Mouse (Mus musculus) MEL-GATA-1-ER (cell line): ENCODE results near the gene Jmjd8.
"Not testable (repeated sequence)": the region's sequence is repeated elsewhere in the genome, so short reads cannot be mapped to it uniquely, and the experiment has no call there.

ENCODE experiments used
- DNase-seq: peaks from one replicate; pipeline ENCODE4 v3.0.0-alpha.2; 2012; ENCODE audit warnings: low read depth; ENCODE audit errors: extremely low read depth

Gene Jmjd8

DNA sequence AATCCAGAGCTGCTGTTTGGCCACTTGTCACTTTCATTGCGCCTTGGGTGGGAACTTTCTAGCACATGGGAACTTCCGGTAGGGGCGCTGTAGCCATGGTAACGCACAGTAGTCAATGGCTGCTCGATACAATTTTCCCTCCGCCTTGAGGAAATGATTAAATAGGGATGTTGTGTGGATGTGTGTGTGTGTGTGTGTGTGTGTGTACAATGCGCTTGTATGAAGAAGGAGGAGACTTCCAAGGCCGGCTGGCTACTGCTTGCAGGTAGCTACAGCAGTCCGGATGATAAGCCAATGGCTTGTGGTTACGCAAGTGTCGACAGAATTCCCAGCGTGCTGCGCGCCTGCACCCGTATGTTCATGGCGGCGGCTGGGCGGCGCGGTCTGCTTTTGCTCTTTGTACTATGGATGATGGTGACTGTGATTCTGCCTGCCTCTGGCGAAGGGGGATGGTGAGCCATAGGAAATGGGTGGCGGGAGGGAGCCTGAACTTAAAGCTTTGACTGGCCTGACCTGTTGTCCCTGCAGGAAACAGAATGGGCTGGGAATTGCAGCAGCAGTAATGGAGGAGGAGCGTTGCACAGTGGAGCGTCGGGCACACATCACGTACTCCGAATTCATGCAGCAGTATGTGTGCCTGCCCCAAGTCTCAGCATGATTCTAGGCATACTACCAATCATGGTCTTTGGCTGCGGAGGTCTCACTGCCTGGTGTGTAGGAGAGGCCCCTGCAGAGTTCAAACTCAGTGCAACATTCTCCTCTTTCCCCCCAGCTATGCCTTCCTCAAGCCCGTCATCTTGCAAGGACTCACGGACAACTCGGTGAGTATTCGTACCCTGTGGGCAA is at the start of gene Jmjd8:
Gene Jmjd8 (plus strand): TSS at position 156 of the 846 bp plus-strand sequence.
- DNase-seq, result no peak

DNA sequence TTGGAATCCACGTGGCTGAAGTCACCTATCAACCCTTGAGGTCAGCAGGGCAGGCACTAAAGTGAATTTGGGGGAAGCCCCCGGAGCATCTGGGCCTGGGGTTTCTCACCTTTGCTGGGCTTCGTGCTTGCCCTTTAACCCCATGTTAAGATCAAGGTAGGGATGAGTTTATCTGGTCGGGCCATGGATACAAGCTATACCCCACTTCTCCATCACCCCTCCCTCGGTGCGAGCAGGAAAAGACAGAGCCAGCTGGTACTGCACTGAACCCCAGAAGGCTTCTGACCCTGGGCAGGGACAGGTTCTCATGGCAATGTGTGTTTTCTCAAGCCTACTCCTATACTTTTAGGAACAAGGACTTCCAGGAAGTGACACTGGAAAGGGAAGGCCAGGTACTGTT is 47.3 kb upstream of the Jmjd8 start:
- DNase-seq, result no peak

DNA sequence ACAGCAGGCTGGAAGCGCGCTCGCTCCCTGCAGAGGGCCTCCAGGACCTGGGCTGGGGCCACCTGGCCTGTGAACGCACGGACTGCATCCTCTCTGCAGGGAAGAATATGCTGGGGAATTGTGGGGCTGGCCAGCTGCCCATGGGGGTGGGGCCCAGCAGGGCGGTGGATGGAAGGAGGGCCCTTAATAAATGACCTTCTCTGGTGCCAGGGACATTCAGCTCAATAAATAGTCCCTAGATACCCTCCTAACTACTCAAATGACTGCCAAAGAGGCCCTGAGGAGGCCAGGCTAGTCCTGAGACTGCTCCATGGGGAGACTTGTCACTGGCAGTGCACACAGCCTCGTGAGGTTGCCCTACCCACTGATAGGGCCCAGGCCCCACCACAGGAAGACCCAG is 45.6 kb upstream of the Jmjd8 start:
- DNase-seq, result no peak

DNA sequence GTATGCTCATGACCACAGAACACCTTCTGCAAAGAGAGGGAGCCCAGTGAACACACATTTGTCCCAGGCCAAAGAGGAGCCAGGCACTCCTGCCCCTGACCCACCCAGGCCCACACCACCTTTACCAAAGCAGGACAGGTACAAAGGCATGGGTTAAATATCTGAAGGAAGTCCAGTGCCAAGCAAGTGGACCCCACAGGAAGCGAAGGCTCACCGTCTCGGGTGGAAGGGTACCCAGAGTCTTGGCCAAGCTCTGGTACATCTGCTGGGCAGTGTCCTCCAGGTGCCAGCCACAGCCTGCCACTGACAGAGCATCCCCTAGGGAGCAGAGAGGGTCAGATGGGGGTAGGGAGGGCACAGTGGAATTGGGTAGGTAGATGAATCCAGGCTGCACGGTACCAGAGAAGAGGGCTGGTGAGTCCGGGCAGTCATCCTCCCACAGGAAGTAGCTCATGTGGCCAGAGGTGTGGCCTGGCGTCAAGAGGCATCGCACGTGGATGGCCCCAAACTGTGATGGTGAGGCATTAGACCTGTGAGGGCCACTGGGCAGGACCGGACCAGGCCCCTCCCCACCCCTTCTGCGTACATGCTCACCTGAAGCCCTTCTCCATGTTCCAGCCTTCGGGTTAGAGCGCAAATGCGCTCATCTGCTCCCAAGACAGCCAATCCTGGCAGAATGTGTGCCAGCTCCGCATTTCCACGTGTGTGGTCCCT is 44.6 kb upstream of the Jmjd8 start:
- no peak for DNase-seq

DNA sequence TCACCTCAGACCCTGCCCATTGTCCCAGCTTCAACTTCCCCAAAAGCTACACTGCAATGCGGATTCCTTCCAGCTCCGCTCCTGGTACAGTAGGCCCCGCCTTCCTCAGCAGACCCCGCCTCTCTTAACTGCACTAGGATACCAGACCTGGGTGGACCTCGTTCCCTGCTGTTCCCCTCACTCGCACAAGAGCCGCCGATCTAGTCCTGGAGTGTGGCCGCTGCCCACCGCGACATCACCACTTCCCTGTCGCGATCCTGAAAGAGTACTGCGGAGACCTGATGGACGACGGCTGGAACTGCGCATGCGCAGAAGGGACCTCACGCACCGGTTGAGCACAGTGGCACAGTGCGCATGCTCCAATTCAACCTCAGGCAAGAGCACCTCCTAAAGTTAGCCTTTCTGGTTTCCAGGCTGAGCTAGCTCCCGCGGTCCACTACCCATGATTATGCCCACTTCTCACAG is 43.4 kb upstream of the Jmjd8 start, which contains the start of gene Haghl:
Gene Haghl (minus strand): TSS at position 393 of the 465 bp plus-strand sequence.
- peak; percentile 89 for DNase-seq

DNA sequence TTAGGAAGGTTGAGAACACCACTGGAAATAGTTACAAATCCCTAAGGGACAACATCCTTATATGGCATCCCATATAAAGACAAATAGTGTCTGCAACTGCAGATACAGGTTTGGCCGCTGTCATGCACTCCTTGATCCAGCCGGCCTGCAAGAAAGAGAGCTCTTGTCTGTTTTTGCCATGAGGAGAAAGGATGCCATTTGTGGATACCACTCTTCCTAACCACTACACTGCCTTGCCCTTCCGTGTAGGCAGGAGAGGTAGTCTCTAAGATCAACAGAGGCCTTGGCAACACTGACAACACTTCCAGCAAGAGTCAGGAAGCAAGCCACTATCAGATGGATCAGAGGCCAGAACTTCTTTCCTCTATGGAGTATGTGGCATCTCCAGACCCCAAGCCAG is 42.4 kb upstream of the Jmjd8 start, which contains the start of gene Ccdc78:
Gene Ccdc78 (plus strand): TSS at position 301 of the 400 bp plus-strand sequence.
- no peak for DNase-seq

DNA sequence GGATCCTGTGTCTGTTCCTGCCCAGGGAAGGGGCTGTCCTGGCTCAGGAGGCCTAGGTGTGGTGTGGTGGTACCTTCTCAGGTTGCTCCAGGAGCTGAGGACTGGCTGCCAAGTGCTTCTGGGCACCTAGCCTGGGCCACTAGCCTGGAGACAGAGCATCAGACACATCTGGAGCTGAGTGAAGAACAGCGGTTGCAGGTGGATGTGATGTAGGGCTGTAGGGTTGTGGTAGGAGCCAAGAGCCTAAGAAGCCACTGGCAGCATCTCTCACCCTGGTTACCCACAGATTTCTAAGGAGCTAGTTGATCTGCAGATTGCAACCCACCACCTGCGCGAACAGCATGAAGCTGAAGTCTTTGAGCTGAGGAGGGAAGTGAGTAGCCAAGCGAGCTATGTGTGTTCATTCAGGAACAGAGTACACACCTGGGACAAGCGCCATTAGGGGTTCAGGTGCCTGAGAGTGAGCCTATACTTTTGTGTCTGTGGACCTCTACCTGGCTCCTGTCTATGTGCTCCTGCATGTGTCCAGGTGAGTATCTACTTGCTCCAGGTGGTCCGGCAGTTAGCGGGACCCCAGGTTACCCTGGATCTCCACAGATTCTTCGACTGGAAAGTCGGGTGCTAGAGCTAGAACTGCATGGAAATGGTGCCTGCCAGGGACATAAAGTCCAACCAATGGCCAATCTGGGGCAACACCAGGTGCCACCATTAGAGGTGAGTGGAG is 41.7 kb upstream of the Jmjd8 start:
- no peak for DNase-seq

DNA sequence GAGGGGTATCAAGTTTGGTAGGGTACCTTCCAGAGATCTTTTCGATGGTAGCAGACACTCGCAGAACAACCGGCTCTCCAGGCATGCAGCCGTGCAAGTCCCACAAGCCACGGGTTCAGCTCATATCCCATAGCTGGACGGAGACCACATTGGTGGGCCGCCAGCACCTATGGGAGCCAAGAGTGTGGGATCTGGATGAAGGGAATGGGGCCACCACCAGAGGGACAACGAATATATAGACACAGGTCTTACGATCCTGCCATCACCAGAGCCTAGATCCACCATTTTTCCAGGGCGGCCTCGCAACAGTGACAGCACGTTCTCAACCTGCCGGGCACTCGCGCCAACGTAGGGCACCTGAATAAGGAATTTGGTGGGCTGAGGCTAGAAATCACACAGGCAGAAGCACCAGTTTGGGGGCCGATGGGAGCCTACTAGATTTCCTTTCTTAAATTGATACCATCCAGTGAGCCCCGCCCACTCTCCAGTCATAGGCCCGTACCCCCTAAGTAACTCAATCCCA is 37.3 kb upstream of the Jmjd8 start:
- no peak for DNase-seq

DNA sequence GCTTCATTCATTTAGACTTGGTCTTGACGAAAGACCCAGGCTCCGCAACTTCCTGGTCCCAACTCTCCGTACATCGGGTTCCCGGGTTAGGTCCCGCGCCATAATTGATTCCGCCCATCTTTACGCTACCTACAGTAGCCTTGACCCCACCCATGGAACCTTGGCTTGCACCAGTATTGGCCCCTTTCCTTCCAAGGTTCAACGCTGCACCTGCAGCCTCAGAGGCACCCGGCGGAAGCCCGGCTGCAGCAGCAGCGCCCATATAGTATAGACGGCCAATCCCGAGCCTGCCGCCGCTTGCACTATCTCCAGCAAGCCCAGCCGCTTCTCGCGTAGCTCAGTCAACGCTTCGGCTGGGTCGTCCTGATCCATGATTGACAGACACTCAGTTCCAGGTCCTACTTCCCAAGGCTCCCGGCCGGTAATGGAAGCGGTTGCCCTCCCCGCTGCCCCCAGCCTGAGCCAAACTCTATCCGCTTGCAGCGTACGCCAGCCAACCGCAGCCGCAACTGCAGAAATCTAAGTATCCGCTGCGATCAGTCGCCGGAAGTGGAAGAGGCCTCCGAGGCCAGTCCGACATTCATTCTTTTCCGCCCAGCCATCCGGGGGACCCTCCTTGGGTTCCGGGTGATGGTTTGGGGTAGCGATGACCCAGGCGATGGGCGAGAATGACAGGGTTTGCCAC is 36.7 kb upstream of the Jmjd8 start:
- DNase-seq, result peak; percentile 76

DNA sequence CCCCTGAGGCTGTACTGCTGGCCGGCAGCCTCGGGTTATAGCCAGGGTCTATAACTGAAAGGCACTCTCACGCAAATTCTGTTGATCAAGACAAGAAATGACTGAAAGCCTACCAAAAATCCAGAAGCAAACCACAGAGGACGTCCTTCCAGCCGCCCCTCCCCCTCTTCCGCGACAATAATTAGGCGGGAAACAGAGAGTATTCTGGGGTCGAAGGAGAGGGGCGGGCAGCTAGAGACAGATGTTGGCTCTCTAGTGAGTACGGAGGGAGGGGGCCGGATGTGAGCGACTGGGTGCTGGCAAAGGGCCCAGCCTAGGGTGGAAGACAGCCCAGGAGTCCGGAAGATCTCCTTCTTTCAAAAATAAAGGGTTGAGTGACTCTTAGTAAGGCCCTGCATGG is 36.1 kb upstream of the Jmjd8 start, which contains the start of gene Fam173a:
Gene Fam173a (minus strand): TSS at position 287 of the 400 bp plus-strand sequence.
- DNase-seq, result peak; percentile 82

DNA sequence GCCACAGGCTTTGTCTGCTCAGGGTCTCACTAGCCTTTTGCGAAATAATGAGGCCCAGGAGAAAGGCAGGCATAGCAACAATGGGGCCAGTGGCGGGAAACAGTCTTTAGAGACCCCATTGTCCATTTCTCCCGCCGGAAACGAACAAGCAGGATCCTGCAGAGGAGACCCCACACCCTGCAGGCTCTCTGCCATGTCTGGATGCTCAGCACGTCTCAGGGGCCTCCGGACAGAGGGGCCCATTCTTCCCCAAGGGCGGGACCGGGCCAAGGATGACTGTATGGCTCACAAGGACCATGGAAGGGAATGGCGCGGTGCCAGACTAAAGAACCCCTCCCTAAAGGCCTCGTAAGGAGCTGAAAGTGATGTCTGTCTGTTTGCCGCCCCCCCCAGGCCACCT is 34.5 kb upstream of the Jmjd8 start:
- DNase-seq, result no peak

DNA sequence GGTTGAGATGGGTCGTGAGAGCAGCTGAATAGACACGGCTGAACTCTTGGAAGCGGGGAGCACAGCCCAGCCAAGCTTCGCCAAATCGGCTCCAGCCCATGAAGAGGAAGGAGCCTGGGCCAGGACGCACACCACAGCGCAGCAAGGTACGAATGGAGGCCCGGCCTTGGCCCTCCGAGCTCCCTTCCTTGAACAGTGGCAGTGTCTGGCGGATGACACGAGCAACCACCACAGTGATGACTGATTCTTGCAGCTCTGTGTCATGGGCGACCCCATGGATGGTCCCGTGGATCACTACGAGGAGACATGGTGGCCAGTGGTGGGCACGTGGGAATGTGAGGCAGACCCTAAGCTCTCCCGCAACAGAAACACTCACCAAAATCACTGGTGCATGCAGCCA is 33.7 kb upstream of the Jmjd8 start:
- DNase-seq, result no peak

DNA sequence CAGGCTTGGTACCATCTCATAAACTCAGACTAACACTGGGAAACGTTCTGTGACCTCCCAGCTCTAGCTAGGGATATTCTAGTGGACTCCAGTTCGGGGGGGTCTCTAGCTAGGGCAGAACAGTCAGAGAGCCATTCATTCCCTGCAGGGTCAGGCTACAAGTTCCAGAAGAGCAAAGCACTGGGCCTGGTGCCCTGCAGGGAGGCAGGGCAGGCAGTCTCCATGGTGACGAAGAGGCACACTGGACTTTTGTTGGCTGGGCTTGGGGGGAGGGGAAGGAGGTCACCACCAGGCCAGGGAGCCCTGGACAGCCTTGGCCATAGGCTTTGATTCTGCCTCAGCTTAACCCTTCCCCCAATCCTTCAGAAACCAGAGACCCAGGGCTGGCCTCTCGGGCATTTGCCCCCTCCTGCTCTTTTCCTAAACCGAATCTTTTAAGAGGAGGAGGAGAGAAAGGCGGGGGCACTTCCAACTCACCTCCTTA is 33.0 kb upstream of the Jmjd8 start, which contains the start of gene AC134908.4:
Gene AC134908.4 (minus strand): TSS at position 51 of the 484 bp plus-strand sequence.
- no peak for DNase-seq

DNA sequence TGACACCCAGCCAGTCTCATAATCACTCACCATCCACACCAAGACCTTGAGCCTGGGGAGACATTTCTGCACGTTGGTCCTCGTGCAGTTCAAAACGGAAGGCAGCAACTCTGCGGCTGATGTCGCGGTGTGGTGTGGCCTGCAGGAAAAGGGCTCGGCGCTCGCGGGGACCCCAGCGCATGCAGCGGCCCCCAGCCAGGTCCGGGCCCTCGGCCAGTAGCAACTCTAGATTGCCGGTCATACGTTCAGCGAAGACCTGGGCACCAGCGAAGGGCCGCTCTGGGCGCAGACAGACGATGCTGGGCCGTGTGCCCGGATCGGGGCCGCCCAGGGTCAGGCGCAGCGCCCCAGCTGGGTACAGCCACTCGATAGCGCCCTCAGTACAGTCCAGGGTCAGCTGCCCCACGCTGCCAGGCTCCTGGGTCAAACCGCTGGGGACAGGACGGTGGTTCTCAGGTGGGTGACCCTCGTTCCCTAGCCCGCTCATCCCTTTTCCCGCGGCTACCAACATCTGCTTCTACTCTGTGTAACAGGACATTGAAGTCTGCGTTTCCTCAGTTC is 32.4 kb upstream of the Jmjd8 start:
- no peak for DNase-seq

DNA sequence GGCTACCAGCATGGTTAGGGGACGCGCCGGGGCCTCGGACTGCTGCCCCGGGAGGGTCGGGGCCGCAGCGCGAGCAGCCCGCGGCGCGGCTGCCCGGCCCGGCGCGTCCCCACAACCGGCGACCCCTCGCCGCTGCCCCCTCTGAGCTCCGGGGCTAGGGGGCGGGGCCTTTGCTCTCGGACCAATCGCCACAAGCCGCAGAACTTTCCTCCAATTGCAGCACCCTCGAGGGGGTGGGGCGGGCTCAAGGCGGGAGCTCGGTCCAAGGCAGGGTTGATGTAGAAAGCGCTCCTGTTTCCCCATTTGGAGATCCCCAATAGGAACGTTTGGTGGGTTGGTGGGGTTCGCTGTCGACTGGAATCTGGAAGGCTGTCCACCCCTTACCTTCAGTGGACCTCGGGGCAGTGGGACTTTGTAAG is 31.7 kb upstream of the Jmjd8 start, which contains the start of gene Metrn:
Gene Metrn (minus strand): TSS at position 186 of the 419 bp plus-strand sequence.
- DNase-seq, result peak; percentile 81

DNA sequence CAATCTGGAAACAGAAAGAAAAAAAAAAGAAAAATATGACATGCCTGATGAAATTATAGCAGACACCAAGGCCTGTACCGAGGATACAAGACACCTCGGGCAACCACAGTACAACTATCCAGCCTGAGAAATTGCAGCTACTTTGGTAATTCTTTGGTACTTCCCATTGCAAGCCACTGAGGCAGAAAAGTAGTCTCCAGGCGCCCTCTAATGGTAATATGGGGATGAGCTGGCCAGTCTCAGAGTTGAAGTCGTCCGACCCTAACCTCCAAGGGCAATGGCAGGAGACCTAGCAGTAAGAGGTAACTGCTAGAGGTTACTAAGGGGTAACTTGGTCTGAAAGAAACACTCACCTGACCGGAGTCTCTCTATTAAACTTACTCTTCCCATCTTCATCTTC is 27.6 kb upstream of the Jmjd8 start:
- peak; percentile 59 for DNase-seq

DNA sequence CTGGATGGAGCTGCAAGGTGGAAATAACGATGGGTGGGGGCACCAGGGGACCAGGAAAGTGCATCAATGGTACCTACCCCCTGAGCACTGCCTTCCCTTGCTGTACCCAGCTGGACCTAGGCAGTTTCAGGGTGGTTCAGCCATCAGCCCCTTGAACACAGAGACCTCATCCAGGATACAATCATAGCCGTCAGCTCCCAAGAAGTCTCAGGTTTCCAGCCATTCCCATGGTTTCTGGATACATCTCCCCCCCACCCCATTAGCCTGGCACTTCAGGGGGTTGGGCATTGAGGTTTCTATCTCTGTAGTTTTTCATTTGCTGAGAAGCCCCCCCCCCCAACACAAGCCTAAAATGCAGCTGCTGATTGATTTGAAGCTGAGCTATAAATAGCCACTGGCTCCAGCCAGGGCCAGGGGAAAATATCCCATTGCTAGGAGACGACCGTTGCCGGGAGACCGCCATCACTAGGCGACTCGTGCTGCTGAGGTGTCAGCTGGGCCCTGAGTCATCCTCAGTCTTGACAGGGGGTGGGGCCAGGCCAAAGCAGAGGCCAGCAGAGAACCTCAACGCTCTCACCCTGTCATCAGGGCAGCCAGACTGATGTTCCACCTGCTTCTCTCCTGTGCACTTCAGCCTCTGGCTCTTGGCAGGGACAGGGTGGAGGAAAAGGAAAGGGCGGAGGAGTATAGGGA is 25.7 kb upstream of the Jmjd8 start:
- no peak for DNase-seq

DNA sequence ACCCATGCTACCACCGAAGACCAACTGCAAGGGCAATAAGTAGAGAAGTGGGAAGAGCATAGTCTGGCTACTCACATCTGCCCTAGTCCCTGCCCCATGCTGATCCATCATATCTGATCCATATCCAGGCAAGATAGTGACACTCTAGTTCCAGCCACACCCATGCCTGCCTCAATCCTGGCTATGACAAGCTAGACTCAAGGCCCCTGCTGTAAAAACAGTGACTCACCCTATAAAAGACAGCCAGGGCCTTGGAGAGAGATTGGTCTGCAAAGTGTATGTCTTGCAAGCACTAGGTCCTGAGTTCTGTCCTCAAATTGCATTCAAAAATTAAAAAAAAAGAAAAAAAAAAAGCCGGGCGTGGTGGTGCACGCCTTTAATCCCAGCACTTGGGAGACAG is 22.2 kb upstream of the Jmjd8 start:
- no peak for DNase-seq

DNA sequence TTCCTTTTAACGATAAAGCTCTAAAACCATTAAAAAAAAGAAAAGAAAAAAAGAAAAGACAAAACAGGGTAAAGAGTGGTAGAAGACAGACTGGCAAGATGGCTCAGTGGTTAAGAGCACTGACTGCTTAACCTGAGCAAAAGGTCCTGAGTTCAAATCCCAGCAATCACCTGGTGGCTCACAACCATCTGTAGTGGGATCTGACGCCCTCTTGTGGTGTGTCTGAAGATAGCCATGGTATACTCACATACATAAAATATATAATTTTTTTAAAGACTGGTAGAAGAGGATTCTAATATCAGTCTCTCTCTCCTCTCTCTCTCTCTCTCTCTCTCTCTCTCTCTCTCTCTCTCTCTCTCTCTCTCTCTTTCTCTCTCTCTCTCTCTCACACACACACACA is 21.2 kb upstream of the Jmjd8 start:
- DNase-seq, result not testable (repeated sequence)
